Mouse (Mus musculus): ENCODE data around the gene Oxt.

- TF ChIP-seq CTCF (IDR thresholded peaks at IDR 0.05; ENCODE audit: extremely low read depth, insufficient read depth, low read length) (no peak), POLR2A (IDR thresholded peaks at IDR 0.05; ENCODE audit: extremely low read depth, insufficient read depth, low read length) (no peak)
Observed at GRCm38 (mm10) chr2:130588373-130588772, 12.4 kb downstream of the Oxt start.

Measured in cortical plate, adult 2 months (tissue).